Mouse (Mus musculus) lung, embryonic 16.5 days (tissue): ENCODE data around the gene Bgn. TPM values are rescaled to one million over a fixed set of nuclear protein-coding genes. Genes with fewer than 3 reads are reported as not detected.

Experiments
- ATAC-seq: fragments of 200-750 bp; cut with Nextera tagmentation; 2 replicates; pipeline ENCODE4 v1.8.0; 2017; ENCODE audit warnings: low read depth, mild to moderate bottlenecking, moderate library complexity
- H3K27ac ChIP-seq: fragments of 300-500 bp; sonication (generic); 2 replicates; pipeline ENCODE4 v1.5.1; 2014; ENCODE audit warnings: mild to moderate bottlenecking, control low read depth, low read length
- H3K27me3 ChIP-seq: fragments of 300-500 bp; sonication (generic); 2 replicates; pipeline ENCODE4 v1.6.1; 2014; ENCODE audit warnings: low read depth, low read length, mixed read lengths; ENCODE audit not compliant: control insufficient read depth, insufficient read depth
- H3K36me3 ChIP-seq: fragments of 300-500 bp; sonication (generic); 2 replicates; pipeline ENCODE4 v1.6.1; 2014; ENCODE audit warnings: low read length; ENCODE audit not compliant: control insufficient read depth, insufficient read depth
- H3K4me1 ChIP-seq: fragments of 300-500 bp; sonication (generic); replicated peaks from 2 replicates; pipeline ENCODE4 v1.6.1; 2014; ENCODE audit warnings: low read length, mixed read lengths; ENCODE audit not compliant: control insufficient read depth, insufficient read depth
- H3K4me2 ChIP-seq: fragments of 300-500 bp; sonication (generic); 2 replicates; pipeline ENCODE4 v1.6.1; 2014; ENCODE audit warnings: low read depth, low read length, control low read depth
- H3K4me3 ChIP-seq: fragments of 300-500 bp; sonication (generic); 2 replicates; pipeline ENCODE4 v1.5.1; 2014; ENCODE audit warnings: mild to moderate bottlenecking, low read length, control low read depth
- H3K9ac ChIP-seq: fragments of 300-500 bp; sonication (generic); 2 replicates; pipeline ENCODE4 v1.6.1; 2014; ENCODE audit warnings: low read length, control low read depth
- H3K9me3 ChIP-seq: fragments of 300-500 bp; sonication (generic); 2 replicates; pipeline ENCODE4 v1.6.1; 2016; ENCODE audit warnings: low read length; ENCODE audit not compliant: control insufficient read depth
- WGBS: fragments of 180-500 bp; shearing (Covaris S2); extraction: QIAGEN DNeasy Blood & Tissue Kit; methylation state at CpG from one replicate; pipeline ENCODE4 v1.1.7; 2014; 5-methylcytosine and 5-hydroxymethylcytosine counted together
- polyA plus RNA-seq: library from polyadenylated mRNA; unstranded; fragments of >200 nt; fragmentation: Nextera tagmentation; extraction: Ambion mirVana; gene quantifications from 2 replicates; pipeline ENCODE4 v1.2.1, GENCODE M21; 2015

Bgn gene
- polyA plus RNA-seq, 1 experiment from 2014 or later, result 225 TPM

DNA sequence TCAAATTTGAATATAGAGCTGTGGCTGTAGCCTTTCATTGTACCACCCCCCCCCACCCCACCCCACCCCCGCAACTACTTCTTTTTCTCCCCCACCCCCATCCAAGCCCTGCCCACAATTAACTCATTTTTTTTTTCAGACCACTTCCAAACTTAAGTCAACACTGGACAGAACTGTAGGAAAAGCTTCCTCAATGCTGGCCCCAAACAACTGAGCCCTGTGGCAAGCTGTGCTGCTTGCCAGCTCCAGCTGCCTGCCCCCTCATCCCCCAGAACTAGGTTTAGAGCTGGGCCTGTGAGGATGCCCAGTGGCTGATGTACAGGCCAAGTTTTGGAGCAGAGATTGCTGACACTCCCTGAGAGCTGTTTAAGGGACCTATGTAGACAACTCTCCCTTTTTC is 14.7 kb upstream of the Bgn start:
- Histone ChIP-seq H3K4me1 (peaks cover 14% of the 10 kb centered on the region), H3K9me3 (no peaks in the 10 kb centered on the region), H3K4me2 (no peak overlapping the region), H3K36me3 (no peaks in the 10 kb centered on the region), H3K27me3 (no peaks in the 10 kb centered on the region), H3K4me3 (no peak overlapping the region), H3K27ac (peak overlapping the region; percentile 71), H3K9ac (no peak overlapping the region; the same call in 1 of the 2 replicates)
- peak; percentile 8; the same call in 1 of the 2 replicates for ATAC-seq
- 38% methylated on average over 1 of the region's 1 CpGs for WGBS

DNA sequence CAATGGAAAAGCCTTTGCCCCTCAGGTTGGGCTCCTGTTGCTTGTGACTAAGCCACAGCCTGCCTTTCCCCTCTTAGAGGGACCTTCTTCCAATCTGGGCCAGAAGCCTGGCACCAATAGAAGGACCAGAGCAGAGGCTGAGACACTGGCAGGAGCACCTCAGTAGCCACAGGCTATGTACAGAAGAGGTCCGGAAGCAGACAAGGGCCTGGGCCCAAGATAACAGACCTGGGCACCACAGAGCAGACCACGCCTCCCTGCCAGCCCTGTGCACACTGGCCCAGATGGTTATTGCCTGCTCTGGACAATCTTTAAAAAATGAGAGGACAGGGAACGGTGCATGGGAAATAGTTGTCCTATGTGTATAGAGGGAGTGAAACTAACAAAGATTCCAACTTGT is 11.6 kb upstream of the Bgn start:
- Histone ChIP-seq H3K4me3 (no peak overlapping the region), H3K4me2 (no peak overlapping the region), H3K9me3 (no peaks in the 10 kb centered on the region), H3K27ac (no peak overlapping the region), H3K36me3 (no peaks in the 10 kb centered on the region), H3K4me1 (peaks cover 25% of the 10 kb centered on the region), H3K27me3 (no peaks in the 10 kb centered on the region), H3K9ac (no peak overlapping the region)
- no peak for ATAC-seq
- 83% methylated on average over 3 of the region's 3 CpGs for WGBS

DNA sequence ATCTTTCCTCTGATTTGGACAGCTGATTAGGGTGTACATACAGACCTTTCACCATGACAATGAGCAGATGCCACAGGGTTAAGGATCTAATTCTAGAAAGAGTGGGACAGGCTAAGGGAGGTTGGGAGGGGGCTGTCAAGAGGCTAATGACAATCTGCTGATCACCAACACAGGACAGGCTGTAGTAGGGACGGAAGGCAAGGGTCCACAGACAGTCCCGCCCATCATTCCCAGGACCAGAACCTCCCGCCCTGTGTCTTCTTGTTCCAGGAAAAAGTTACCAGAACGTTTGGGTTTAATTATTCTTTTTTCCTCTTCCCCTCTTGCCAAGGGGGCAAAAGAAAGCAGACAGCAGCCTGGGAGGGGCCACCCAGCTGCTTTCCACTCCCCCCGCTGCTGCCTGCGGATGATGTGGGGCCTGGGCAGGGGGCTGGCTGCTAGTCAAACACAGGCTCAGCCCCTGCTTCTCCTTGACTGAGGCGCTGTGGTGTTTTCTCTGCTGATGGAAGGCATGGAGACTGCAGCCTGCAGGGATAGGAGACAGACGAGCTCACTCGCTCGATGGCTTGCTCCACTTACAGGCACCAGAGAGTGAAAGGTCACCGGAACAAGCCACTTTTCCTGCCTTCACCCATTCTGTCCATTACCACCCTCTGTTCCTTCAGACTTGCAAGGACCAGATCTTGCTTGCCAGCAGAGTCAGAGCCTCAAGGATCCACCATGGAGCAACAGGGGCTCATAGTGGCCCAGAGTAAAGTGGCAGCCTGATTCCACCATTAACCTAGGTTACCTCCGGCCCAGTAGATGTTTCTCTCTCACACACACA is 8.8 kb upstream of the Bgn start:
- no peaks in the 10 kb centered on the region for H3K9me3 ChIP-seq
- no peak overlapping the region for H3K4me3 ChIP-seq
- no peaks in the 10 kb centered on the region for H3K36me3 ChIP-seq
- H3K9ac ChIP-seq, result no peak overlapping the region; the same call in 1 of the 2 replicates
- ATAC-seq, result peak; percentile 80
- 45% methylated on average over 12 of the region's 12 CpGs for WGBS
- H3K27ac ChIP-seq, result peak overlapping the region; percentile 91
- H3K4me2 ChIP-seq, result no peak overlapping the region
- peaks cover 20% of the 10 kb centered on the region for H3K4me1 ChIP-seq
- H3K27me3 ChIP-seq, result no peaks in the 10 kb centered on the region

DNA sequence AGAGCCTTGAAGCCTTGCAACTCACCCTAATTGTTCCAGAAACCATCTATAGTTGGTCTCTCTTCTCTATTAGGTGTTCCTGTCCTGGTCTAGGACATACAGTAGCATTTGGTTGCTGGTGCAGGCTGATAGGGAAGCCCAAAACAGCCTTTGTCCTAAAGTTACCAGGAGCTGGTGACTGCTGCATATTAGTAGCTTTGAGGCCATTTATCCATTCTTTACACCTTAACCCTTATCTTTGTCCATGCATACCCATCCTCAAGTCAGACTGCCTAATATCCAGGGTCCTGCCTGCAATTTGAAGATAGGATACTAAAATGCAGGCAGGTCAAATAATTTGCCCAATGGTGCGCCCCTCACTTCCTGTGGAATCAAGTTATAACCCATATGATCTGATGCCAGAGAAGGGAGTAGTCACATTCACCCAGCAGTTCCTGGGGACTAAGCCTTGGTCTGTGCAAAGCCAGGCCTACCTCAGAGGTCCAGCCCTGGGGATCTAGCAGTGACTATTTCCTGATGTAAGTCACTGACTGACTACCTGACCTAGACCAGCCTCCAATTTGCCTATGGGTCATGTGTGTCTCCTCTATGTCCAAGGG is 7.6 kb upstream of the Bgn start:
- WGBS, result 100% methylated on average over 1 of the region's 1 CpGs
- Histone ChIP-seq H3K4me3 (no peak overlapping the region), H3K36me3 (no peaks in the 10 kb centered on the region), H3K4me2 (no peak overlapping the region), H3K9me3 (no peaks in the 10 kb centered on the region), H3K27ac (peak overlapping the region; percentile 91), H3K9ac (0 out of 2 replicates have a peak overlapping the region, but pooled peaks have one; percentile 20), H3K27me3 (no peaks in the 10 kb centered on the region), H3K4me1 (peaks cover 30% of the 10 kb centered on the region)
- ATAC-seq, result no peak

DNA sequence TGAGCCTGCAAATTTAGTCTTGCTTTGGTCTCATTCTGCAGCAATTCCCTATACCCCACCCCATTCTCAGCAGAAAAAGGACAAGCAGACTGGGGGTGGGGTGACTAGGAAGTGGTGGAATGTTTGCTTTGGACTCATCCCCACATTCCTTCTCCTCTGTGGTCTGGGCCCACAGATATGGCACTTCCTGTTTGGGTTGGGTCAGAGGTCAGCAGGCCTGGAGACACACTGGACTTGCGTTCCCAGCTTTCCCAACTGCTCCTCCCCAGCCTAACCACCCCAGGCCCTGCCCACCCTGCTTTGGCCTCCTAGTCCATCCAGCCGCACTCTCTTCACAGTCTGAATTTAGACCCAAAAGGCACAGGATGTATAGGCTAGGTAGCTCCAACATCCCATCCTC is 6.8 kb upstream of the Bgn start:
- Histone ChIP-seq H3K27ac (peak overlapping the region; percentile 91), H3K4me3 (no peak overlapping the region), H3K27me3 (no peaks in the 10 kb centered on the region), H3K9ac (no peak overlapping the region), H3K9me3 (no peaks in the 10 kb centered on the region), H3K4me1 (peaks cover 30% of the 10 kb centered on the region), H3K36me3 (no peaks in the 10 kb centered on the region), H3K4me2 (0 out of 2 replicates have a peak overlapping the region, but pooled peaks have one; percentile 17)
- peak; percentile 83 for ATAC-seq
- 48% methylated on average over 2 of the region's 2 CpGs for WGBS

DNA sequence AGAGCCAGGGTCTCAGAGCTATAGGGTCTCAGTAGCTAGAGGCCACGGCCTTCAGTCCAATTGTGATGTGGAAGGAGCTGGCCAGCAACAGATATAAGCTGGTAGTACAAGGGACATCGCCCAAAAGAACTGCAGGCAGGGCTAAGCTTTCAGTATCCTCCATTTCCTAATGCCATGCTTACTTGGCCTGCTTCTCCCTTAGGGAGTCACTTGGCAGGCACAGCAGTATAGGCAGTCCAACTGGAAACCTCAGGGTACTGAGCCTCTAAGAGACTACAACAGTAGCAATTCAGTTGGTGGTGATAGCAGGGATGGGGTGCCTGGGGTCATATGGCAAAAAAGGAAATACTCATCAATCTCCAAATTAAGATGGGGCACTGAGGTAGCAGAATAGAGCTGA is 5.9 kb upstream of the Bgn start:
- H3K27me3 ChIP-seq, result no peaks in the 10 kb centered on the region
- WGBS, result 76% methylated on average over 2 of the region's 2 CpGs
- H3K4me2 ChIP-seq, result no peak overlapping the region
- H3K9ac ChIP-seq, result no peak overlapping the region
- ATAC-seq, result no peak
- peaks cover 32% of the 10 kb centered on the region for H3K4me1 ChIP-seq
- peak overlapping the region; percentile 77 for H3K27ac ChIP-seq
- H3K4me3 ChIP-seq, result no peak overlapping the region
- no peaks in the 10 kb centered on the region for H3K36me3 ChIP-seq
- H3K9me3 ChIP-seq, result no peaks in the 10 kb centered on the region

DNA sequence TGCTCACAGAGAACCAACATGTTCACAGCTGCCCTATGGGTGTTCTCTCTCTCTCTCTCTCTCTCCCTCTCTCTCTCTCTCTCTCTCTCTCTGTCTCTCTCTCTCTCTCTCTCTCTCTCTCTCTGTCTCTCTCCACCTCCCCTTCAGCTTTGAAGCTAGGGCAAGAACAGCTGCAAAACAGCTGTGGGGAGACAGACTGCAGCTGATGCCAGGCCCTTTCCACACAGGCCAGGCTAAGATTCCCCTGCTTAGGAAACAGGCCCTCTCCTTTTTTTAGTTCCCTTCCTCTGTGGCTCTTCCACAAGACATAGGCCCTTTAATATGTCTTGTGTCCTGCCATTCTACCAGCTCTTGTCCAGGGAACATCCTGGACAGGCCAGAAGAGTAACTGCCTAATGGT is 3.7 kb upstream of the Bgn start:
- Histone ChIP-seq H3K4me2 (no peak overlapping the region), H3K27ac (peak overlapping the region; percentile 88), H3K27me3 (no peaks in the 10 kb centered on the region), H3K36me3 (no peaks in the 10 kb centered on the region), H3K9me3 (no peaks in the 10 kb centered on the region), H3K4me1 (peaks cover 33% of the 10 kb centered on the region), H3K9ac (no peak overlapping the region), H3K4me3 (no peak overlapping the region)
- ATAC-seq, result peak; percentile 42

DNA sequence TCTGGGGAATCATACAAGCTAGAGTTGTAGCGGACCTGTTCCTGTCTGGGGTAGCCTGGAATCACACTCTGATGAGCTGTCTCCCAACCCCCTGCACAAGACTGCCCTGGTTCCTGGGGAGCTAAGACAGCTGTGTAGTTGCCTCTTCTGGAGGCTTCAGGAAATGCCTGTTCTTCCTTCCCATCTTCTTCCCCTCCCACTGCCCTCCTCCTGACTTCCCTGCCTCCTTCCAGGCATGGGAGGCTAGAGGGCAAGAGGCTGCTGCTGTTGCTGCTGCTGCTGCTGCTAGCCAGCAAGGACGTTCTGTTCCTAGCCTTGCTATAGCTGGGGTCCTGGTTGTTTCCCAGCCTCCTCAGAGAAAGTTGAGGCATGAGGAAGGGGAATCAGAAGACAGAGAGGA is 3.1 kb upstream of the Bgn start:
- Histone ChIP-seq H3K9me3 (no peaks in the 10 kb centered on the region), H3K36me3 (no peaks in the 10 kb centered on the region), H3K4me1 (peaks cover 30% of the 10 kb centered on the region), H3K27me3 (no peaks in the 10 kb centered on the region), H3K4me2 (no peak overlapping the region), H3K4me3 (no peak overlapping the region), H3K27ac (peak overlapping the region; percentile 88), H3K9ac (no peak overlapping the region)
- peak; percentile 37 for ATAC-seq
- WGBS, result 32% methylated on average over 2 of the region's 2 CpGs

DNA sequence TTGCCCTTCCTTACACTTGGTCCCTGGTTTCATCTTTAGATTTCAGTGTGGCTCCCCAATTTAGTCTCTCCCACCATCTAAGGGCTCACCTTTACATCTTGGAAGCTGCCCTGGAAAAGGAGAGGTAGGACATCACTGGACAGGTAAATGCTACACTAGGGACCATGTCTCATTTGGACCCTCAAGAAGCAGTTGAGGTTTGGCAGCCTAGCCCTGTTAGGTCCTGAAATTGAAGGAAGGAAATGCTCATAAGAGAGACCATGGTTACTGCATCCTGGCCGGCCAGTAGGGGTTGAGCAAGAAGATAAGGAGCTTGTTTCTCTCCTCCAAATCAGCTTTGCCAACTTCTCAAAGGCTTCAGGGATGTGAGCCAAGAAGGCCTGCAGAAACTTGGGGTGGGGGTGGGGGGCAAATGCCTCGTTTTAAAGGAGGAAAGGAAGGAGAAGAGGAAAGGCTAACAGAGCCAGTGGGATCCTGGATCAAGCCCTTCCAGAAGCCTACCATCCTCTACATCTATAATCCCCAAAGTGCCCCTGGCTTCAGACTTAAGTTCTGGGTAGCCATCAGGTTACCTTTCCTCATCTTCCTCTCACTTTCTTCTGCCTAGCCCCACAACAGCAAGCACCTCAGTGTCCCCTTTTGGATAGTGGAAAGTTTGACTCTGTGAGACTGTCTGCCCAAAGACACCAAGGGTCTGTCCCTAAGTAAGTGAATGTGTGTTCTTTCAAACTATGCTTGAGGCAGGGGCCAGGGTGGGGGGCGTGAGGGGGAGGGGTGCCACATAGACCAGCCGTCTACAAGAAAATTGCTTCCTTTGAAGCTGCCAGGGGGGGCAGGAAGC is 539 bp upstream of the Bgn start:
- Histone ChIP-seq H3K9ac (no peak overlapping the region), H3K27ac (peak overlapping the region; percentile 82), H3K27me3 (no peaks in the 10 kb centered on the region), H3K4me3 (peak overlapping the region; percentile 55), H3K9me3 (no peaks in the 10 kb centered on the region), H3K4me2 (peak overlapping the region; percentile 57; the same call in 1 of the 2 replicates), H3K4me1 (peaks cover 21% of the 10 kb centered on the region), H3K36me3 (no peaks in the 10 kb centered on the region)
- WGBS, result 11% methylated on average over 4 of the region's 4 CpGs
- ATAC-seq, result peak; percentile 59
